Mouse (Mus musculus) brain, embryonic 14.5 days (tissue): Measurements from ENCODE around the gene Plekha8. TPM values are rescaled to one million over a fixed set of nuclear protein-coding genes. Genes with fewer than 3 reads are reported as not detected.

ENCODE experiments used
- DNase-seq: peaks from one replicate; pipeline ENCODE4 v3.0.0-alpha.2; 2011; ENCODE audit warnings: low read depth
- CTCF ChIP-seq: fragments of 200-500 bp; IDR thresholded peaks from 2 replicates; pipeline ENCODE4 v1.5.1; 2012; ENCODE audit warnings: inconsistent platforms, mild to moderate bottlenecking, moderate library complexity, borderline replicate concordance; ENCODE audit not compliant: insufficient read depth, insufficient read length; ENCODE audit errors: extremely low read depth
- POLR2A ChIP-seq: fragments of 200-500 bp; IDR thresholded peaks from 2 replicates; pipeline ENCODE4 v1.6.1; 2012; ENCODE audit warnings: mild to moderate bottlenecking, inconsistent platforms, borderline replicate concordance; ENCODE audit not compliant: poor library complexity, insufficient read depth, insufficient read length, severe bottlenecking; ENCODE audit errors: extremely low read depth
- polyA plus RNA-seq: library from polyadenylated mRNA; depleted of rRNA; stranded (reverse); fragments of >200 nt; gene quantifications from 2 replicates; pipeline ENCODE4 v1.2.3, GENCODE M21; 2012

Plekha8 gene
- polyA plus RNA-seq, 1 experiment, result 16.5 TPM

- DNase-seq, result no peak
- TF ChIP-seq CTCF (no peak), POLR2A (no peak)
Measured at GRCm38 (mm10) chr6:54563561-54563960, 31.4 kb upstream of the Plekha8 start.

- TF ChIP-seq CTCF (no peak), POLR2A (no peak)
Measured at GRCm38 (mm10) chr6:54564506-54564991, 30.4 kb upstream of the Plekha8 start.

GRCm38 (mm10) chr6:54565012-54565411, 29.9 kb upstream of the Plekha8 start:
- no peak for TF ChIP-seq CTCF
- peak; percentile 89 for DNase-seq

More at GRCm38 (mm10) chr6:54564506-54564991, 30.4 kb upstream of the Plekha8 start:
- peak; percentile 57 for DNase-seq

GRCm38 (mm10) chr6:54565665-54566545, 29.0 kb upstream of the Plekha8 start, which contains the start of gene Scrn1:
Gene Scrn1 (minus strand): TSS chr6:54566489.
- peak; percentile 95 for DNase-seq
- peak; percentile 50; the same call in 1 of the 2 replicates for TF ChIP-seq POLR2A
- TF ChIP-seq CTCF, result 0 out of 2 replicates have a peak, but pooled peaks have one; percentile 8

DNA sequence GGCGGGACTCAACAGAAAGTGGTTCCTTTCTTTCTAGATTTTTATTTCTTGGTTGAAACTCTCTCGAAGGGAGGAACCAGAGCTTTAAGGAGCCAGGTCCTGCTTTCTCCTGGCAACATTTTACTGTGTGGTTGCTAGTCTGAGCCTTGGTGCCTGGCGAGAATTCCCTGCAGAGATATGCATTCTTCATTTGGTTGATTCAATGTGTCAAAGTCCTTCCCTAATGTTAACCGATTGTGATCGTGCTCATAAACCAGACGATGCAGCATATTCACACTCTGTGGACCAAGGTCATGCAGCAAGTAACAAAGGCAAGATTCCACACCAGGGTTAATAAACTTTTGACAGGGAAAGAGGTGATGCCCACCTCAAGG, 28.4 kb upstream of the Plekha8 start:
- DNase-seq, result no peak
- TF ChIP-seq POLR2A (no peak), CTCF (no peak)

GRCm38 (mm10) chr6:54569776-54570175, 25.1 kb upstream of the Plekha8 start:
- DNase-seq, result peak; percentile 84
- TF ChIP-seq POLR2A (no peak), CTCF (no peak)

DNA sequence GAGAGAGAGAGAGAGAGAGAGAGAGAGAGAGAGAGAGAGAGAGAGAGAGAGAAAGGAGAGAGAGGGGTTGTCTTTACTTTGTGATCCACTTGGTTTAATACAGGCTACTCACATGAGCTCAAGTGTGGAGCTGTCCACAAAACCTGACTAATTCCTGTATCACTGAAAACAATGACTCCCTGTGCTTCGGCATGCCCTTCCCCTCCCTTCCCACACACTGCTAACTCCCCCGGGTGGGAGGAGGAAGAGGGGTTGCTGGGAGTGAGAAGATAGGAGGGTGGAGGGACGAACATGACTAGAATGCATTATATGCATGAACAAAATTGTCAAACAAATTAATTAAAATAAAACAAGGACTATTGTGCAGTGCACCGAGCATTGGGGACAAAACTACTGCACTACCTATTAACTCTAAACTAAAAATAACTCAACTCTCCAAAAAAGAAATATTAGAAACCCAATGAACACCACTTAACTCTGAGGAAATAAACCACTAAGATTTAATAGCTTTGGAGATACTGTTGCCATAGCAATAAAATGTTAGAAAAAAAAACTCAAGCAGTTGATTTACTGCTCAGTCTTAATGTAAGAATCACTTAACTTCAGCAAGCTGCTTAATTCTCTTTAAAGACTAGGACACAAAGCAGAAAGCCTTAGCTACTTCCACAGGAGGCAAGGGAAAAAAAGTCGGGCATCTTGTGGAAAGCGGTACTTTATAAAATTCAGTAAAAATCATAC, 21.5 kb upstream of the Plekha8 start:
- TF ChIP-seq CTCF (no peak), POLR2A (no peak)
- peak; percentile 80 for DNase-seq

DNA sequence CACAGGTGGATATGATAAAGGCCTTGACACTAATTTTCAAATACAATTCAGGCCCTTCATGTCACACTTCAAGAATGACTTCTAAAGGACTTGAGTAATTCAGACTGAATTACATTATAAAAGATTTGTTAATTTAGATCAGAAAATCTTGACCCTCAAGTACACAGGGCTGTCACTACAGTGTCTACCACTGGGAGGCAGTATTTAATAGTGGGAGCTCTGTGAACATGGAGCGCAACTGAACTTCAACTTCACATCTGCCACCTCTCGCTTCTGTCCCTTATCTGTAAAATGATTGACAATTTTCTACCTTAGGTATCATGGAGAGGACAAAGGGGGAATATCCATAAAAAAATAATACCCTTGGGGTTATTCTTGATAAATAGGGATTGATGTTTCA, 8.7 kb upstream of the Plekha8 start:
- TF ChIP-seq POLR2A, result no peak
- peak; percentile 71; the same call in 1 of the 2 replicates for TF ChIP-seq CTCF
- DNase-seq, result peak; percentile 82

GRCm38 (mm10) chr6:54586911-54587310, 8.0 kb upstream of the Plekha8 start:
- TF ChIP-seq CTCF (no peak), POLR2A (no peak)
- no peak for DNase-seq

DNA sequence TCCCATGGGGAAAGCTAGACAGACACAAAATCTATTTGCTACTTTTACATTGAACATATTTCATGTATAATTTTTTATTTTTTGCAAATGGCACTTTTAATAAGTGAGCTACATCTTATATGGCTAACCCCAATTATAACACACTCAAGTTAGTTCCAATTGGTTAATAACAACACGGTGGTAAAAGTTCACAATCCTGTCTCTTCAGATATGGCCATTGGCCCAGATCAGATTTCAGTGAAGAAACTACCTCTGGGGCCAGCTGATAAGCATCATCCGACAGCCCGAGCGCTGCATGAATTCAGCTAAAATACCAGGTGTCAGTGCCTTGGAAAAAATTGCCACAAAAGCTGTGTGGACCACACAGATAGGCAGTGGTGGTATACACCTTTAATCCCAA, 7.2 kb upstream of the Plekha8 start:
- no peak for TF ChIP-seq CTCF
- TF ChIP-seq POLR2A, result no peak
- no peak for DNase-seq

DNA sequence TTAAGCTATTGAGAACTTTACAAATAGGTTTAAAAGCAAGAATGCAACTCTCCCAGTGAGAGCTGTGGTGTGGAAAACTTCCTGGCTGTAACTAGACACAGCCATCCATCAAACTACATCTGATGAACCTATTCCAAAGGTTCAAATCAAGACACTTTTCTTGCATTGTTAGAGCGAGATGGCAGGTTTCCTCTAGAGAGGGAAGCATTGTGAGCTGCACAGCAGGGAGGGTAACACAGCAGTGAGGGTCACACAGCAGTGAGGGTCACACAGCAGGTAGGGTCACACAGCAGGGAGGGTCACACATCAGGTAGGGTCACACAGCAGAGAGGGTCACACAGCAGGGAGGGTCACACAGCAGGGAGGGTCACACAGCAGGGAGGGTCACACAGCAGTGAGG, 6.7 kb upstream of the Plekha8 start:
- DNase-seq, result no peak
- TF ChIP-seq POLR2A, result no peak
- no peak for TF ChIP-seq CTCF
